Mouse (Mus musculus) liver, embryonic 13.5 days (tissue): ENCODE data around the gene Ttll8. TPM values are rescaled to one million over a fixed set of nuclear protein-coding genes. Genes with fewer than 3 reads are reported as not detected.

ENCODE experiments used
- ATAC-seq: fragments of 200-750 bp; cut with Nextera tagmentation; 2 replicates; pipeline ENCODE4 v1.8.0; 2017; ENCODE audit warnings: low read depth, mild to moderate bottlenecking, moderate number of reproducible peaks, moderate library complexity
- DNase-seq: peaks from one replicate; pipeline ENCODE4 v3.0.0; 2022
- H3K27ac ChIP-seq: fragments of 300-500 bp; sonication (generic); 2 replicates; pipeline ENCODE4 v1.5.1; 2015; ENCODE audit warnings: moderate library complexity, mild to moderate bottlenecking, inconsistent platforms
- H3K27me3 ChIP-seq: fragments of 300-500 bp; sonication (generic); 2 replicates; pipeline ENCODE4 v1.6.1; 2015; ENCODE audit warnings: mild to moderate bottlenecking, inconsistent platforms
- H3K36me3 ChIP-seq: fragments of 300-500 bp; sonication (generic); 2 replicates; pipeline ENCODE4 v1.6.1; 2015; ENCODE audit warnings: mild to moderate bottlenecking, inconsistent platforms
- H3K4me1 ChIP-seq: fragments of 300-500 bp; sonication (generic); replicated peaks from 2 replicates; pipeline ENCODE4 v1.6.1; 2015; ENCODE audit warnings: inconsistent platforms
- H3K4me2 ChIP-seq: fragments of 300-500 bp; sonication (generic); 2 replicates; pipeline ENCODE4 v1.6.1; 2015; ENCODE audit warnings: inconsistent platforms, mild to moderate bottlenecking, moderate library complexity
- H3K4me3 ChIP-seq: fragments of 300-500 bp; sonication (generic); replicated peaks from 2 replicates; pipeline ENCODE4 v1.5.1; 2015; ENCODE audit warnings: mild to moderate bottlenecking, inconsistent platforms
- H3K9ac ChIP-seq: fragments of 300-500 bp; sonication (generic); 2 replicates; pipeline ENCODE4 v1.6.1; 2015; ENCODE audit warnings: mild to moderate bottlenecking, inconsistent platforms
- H3K9me3 ChIP-seq: fragments of 300-500 bp; sonication (generic); replicated peaks from 2 replicates; pipeline ENCODE4 v1.6.1; 2016; ENCODE audit warnings: inconsistent platforms
- WGBS: fragments of 180-500 bp; shearing (Covaris S2); methylation state at CpG from one replicate; pipeline ENCODE4 v1.1.7; 2015; ENCODE audit not compliant: insufficient replicate concordance; 5-methylcytosine and 5-hydroxymethylcytosine counted together
- polyA plus RNA-seq: library from polyadenylated mRNA; unstranded; fragments of >200 nt; fragmentation: Nextera tagmentation; extraction: Ambion mirVana; gene quantifications from 2 replicates; pipeline ENCODE4 v1.2.1, GENCODE M21; 2015

Gene Ttll8
- polyA plus RNA-seq, 1 experiment from 2014 or later: not detected

GRCm38 (mm10) chr15:88957522-88957921 lies 3.3 kb upstream of the Ttll8 start:
- no peaks in the 10 kb centered on the region for H3K36me3 ChIP-seq
- H3K27me3 ChIP-seq: peaks cover 32% of the 10 kb centered on the region
- WGBS: 51% methylated on average over 4 of the region's 4 CpGs

GRCm38 (mm10) chr15:88955342-88955741 lies 1.1 kb upstream of the Ttll8 start:
- Histone ChIP-seq H3K9ac (no peak overlapping the region), H3K9me3 (no peaks in the 10 kb centered on the region), H3K4me1 (peaks cover 3% of the 10 kb centered on the region; the same call in 1 of the 2 replicates), H3K36me3 (no peaks in the 10 kb centered on the region), H3K27ac (no peak overlapping the region), H3K27me3 (peaks cover 35% of the 10 kb centered on the region), H3K4me2 (no peak overlapping the region), H3K4me3 (no peak overlapping the region)
- no peak for ATAC-seq
- 72% methylated on average over 6 of the region's 6 CpGs for WGBS
- DNase-seq: no peak

More at GRCm38 (mm10) chr15:88957522-88957921, 3.3 kb upstream of the Ttll8 start:
- Histone ChIP-seq H3K4me2 (no peak overlapping the region), H3K9me3 (no peaks in the 10 kb centered on the region), H3K4me1 (peaks cover 3% of the 10 kb centered on the region; the same call in 1 of the 2 replicates), H3K4me3 (no peak overlapping the region), H3K9ac (no peak overlapping the region), H3K27ac (no peak overlapping the region)
- DNase-seq (no peak), ATAC-seq (no peak)

GRCm38 (mm10) chr15:88951246-88951645 lies 3.0 kb downstream of the Ttll8 start:
- Histone ChIP-seq H3K9ac (no peak overlapping the region), H3K36me3 (no peaks in the 10 kb centered on the region), H3K4me3 (no peak overlapping the region), H3K4me1 (peaks cover 3% of the 10 kb centered on the region; the same call in 1 of the 2 replicates), H3K27me3 (peaks cover 35% of the 10 kb centered on the region), H3K9me3 (no peaks in the 10 kb centered on the region), H3K27ac (no peak overlapping the region), H3K4me2 (no peak overlapping the region)
- 72% methylated on average over 4 of the region's 4 CpGs for WGBS
- DNase-seq (no peak), ATAC-seq (no peak)

GRCm38 (mm10) chr15:88946851-88947250 lies 7.4 kb downstream of the Ttll8 start:
- no peak overlapping the region for H3K9ac ChIP-seq
- no peaks in the 10 kb centered on the region for H3K27me3 ChIP-seq
- H3K9me3 ChIP-seq: no peaks in the 10 kb centered on the region
- H3K4me3 ChIP-seq: no peak overlapping the region
- no peak overlapping the region for H3K27ac ChIP-seq
- DNase-seq (no peak), ATAC-seq (no peak)
- 36% methylated on average over 6 of the region's 6 CpGs for WGBS
- H3K4me2 ChIP-seq: no peak overlapping the region
- H3K4me1 ChIP-seq: no peaks in the 10 kb centered on the region
- H3K36me3 ChIP-seq: no peaks in the 10 kb centered on the region

- Histone ChIP-seq H3K4me3 (no peak overlapping the region), H3K4me1 (no peaks in the 10 kb centered on the region), H3K27ac (no peak overlapping the region), H3K36me3 (no peaks in the 10 kb centered on the region), H3K9ac (no peak overlapping the region), H3K9me3 (no peaks in the 10 kb centered on the region), H3K4me2 (no peak overlapping the region), H3K27me3 (no peaks in the 10 kb centered on the region)
- DNase-seq (no peak), ATAC-seq (no peak)
- WGBS: 66% methylated on average over 5 of the region's 5 CpGs
Measured at GRCm38 (mm10) chr15:88943896-88944551, 10.2 kb downstream of the Ttll8 start.

GRCm38 (mm10) chr15:88942783-88943182 lies 11.4 kb downstream of the Ttll8 start:
- 59% methylated on average over 5 of the region's 5 CpGs for WGBS
- DNase-seq: no peak
- Histone ChIP-seq H3K27me3 (no peaks in the 10 kb centered on the region), H3K4me2 (no peak overlapping the region), H3K4me1 (no peaks in the 10 kb centered on the region), H3K27ac (no peak overlapping the region), H3K4me3 (no peak overlapping the region), H3K36me3 (no peaks in the 10 kb centered on the region), H3K9ac (no peak overlapping the region), H3K9me3 (no peaks in the 10 kb centered on the region)
- no peak for ATAC-seq

GRCm38 (mm10) chr15:88937291-88937650 lies 16.9 kb downstream of the Ttll8 start:
- Histone ChIP-seq H3K4me1 (no peaks in the 10 kb centered on the region), H3K9me3 (no peaks in the 10 kb centered on the region), H3K9ac (no peak overlapping the region), H3K4me3 (no peak overlapping the region), H3K36me3 (no peaks in the 10 kb centered on the region), H3K27ac (no peak overlapping the region), H3K27me3 (no peaks in the 10 kb centered on the region), H3K4me2 (no peak overlapping the region)
- DNase-seq (no peak), ATAC-seq (no peak)
- 58% methylated on average over 2 of the region's 2 CpGs for WGBS

GRCm38 (mm10) chr15:88936619-88937290 lies 17.5 kb downstream of the Ttll8 start:
- no peak for DNase-seq

GRCm38 (mm10) chr15:88934141-88934540 lies 20.1 kb downstream of the Ttll8 start:
- Histone ChIP-seq H3K36me3 (no peaks in the 10 kb centered on the region), H3K27me3 (no peaks in the 10 kb centered on the region), H3K27ac (no peak overlapping the region), H3K9ac (no peak overlapping the region), H3K4me1 (no peaks in the 10 kb centered on the region), H3K4me3 (no peak overlapping the region), H3K4me2 (no peak overlapping the region), H3K9me3 (no peaks in the 10 kb centered on the region)
- WGBS: 63% methylated on average over 7 of the region's 7 CpGs
- ATAC-seq (no peak), DNase-seq (no peak)

More at GRCm38 (mm10) chr15:88936619-88937290, 17.5 kb downstream of the Ttll8 start:
- H3K9ac ChIP-seq: no peak overlapping the region
- no peak overlapping the region for H3K4me2 ChIP-seq
- H3K9me3 ChIP-seq: no peaks in the 10 kb centered on the region
- WGBS: 37% methylated on average over 6 of the region's 6 CpGs
- H3K4me3 ChIP-seq: no peak overlapping the region
- H3K27me3 ChIP-seq: no peaks in the 10 kb centered on the region
- no peaks in the 10 kb centered on the region for H3K4me1 ChIP-seq
- ATAC-seq: no peak
- H3K27ac ChIP-seq: no peak overlapping the region
- no peaks in the 10 kb centered on the region for H3K36me3 ChIP-seq

GRCm38 (mm10) chr15:88932667-88933066 lies 21.6 kb downstream of the Ttll8 start:
- Histone ChIP-seq H3K9me3 (no peaks in the 10 kb centered on the region), H3K4me1 (no peaks in the 10 kb centered on the region), H3K27ac (no peak overlapping the region), H3K27me3 (no peaks in the 10 kb centered on the region), H3K4me3 (no peak overlapping the region), H3K36me3 (no peaks in the 10 kb centered on the region), H3K9ac (no peak overlapping the region), H3K4me2 (no peak overlapping the region)
- no peak for ATAC-seq
- WGBS: 59% methylated on average over 10 of the region's 10 CpGs
- DNase-seq: no peak

GRCm38 (mm10) chr15:88921992-88922310 lies 32.3 kb downstream of the Ttll8 start:
- Histone ChIP-seq H3K4me1 (0 out of 2 replicates have a peak, but pooled peaks cover 2% of the 10 kb centered on the region), H3K27me3 (no peaks in the 10 kb centered on the region), H3K4me3 (no peak overlapping the region), H3K4me2 (no peak overlapping the region), H3K36me3 (no peaks in the 10 kb centered on the region), H3K9ac (no peak overlapping the region), H3K9me3 (no peaks in the 10 kb centered on the region), H3K27ac (no peak overlapping the region)
- 47% methylated on average over 6 of the region's 6 CpGs for WGBS
- DNase-seq (no peak), ATAC-seq (no peak)
